Mouse (Mus musculus): Measurements from ENCODE around the gene Atp2a1.
A peak's percentile ranks its signal among the peaks of the same experiment; 100 is the strongest.
"Not testable (repeated sequence)": the region's sequence is repeated elsewhere in the genome, so short reads cannot be mapped to it uniquely, and the experiment has no call there.

The Atp2a1 gene

GRCm38 (mm10) chr7:126402518-126402917 is 60.4 kb downstream of the Atp2a1 start:
- DNase-seq: not testable (repeated sequence)

DNA sequence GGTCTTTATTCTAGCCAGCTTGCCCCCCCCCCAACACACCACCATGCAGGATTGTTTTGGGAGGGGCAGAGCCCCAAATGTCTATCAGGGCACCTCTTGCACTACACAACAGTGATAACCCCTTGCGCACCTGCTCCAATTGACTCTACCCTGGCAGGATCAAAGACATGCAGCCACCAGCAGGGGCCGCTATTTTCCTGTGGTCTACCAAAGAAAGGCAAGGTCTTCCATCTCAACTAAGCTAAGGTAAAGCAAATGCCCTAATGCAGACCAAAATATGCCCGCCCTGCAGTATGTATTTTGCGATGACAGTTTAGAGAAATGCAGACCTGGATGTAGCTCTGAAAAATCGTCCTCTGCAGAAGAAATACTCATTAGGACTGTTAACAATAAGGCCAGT is 63.4 kb downstream of the Atp2a1 start:
- DNase-seq: peak; percentile 64

DNA sequence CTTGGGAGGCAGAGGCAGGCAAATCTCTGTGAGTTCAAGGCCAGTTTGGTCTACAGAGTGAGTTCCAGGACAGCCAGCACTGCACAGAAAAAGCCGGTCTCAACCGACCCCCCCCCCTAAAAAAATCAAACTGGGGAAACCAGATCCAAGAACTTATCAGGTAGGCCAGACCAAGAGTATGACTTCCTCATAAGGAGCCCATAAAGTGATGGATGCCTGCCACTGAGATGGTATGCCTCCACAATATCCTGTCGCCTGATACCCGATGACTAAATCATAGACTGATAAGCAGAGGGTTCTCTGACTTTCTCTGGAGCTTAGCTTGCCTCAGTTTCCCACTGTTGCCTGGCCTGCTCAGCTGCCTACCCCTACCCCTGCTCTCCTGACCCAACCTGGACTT is 65.1 kb downstream of the Atp2a1 start:
- DNase-seq: no peak

DNA sequence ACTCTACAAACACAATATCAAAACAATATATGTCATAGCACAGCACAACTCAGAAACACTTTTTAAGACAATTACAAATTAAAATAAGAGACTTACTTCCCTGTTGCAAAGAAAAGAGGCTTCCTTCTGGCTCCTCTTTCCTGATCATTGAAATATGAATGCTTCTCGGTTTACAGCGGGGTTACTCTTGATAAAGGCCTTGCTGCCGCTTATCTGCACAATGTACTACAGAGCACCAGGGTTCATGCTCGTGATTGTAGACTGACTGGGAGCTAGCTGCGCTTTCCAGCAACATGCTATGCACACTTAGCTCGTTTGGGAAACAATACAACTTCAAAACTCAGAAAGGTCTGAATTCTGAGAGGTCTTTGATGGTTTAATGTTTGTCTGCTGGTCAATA is 65.7 kb downstream of the Atp2a1 start:
- no peak for DNase-seq

- peak; percentile 96 for DNase-seq
These were observed 66.4 kb downstream of the Atp2a1 start, which contains the start of gene Nfatc2ip for GRCm38 (mm10) chr7:126396298-126397119. Nfatc2ip (minus strand) TSS chr7:126396737.

All from right cerebral cortex, postnatal 25 days (tissue).